Mouse (Mus musculus) hindbrain, embryonic 13.5 days (tissue): ENCODE data around the gene Ndufs7. TPM values are rescaled to one million over a fixed set of nuclear protein-coding genes. Genes with fewer than 3 reads are reported as not detected.
A peak's percentile ranks its signal among the peaks of the same experiment; 100 is the strongest.

Source experiments
- ATAC-seq: fragments of 200-750 bp; cut with Nextera tagmentation; 2 replicates; pipeline ENCODE4 v1.8.0; 2017; ENCODE audit warnings: moderate TSS enrichment; ENCODE audit not compliant: low FRiP score
- H3K27ac ChIP-seq: fragments of 300-500 bp; sonication (generic); 2 replicates; pipeline ENCODE4 v1.5.1; 2015; ENCODE audit warnings: inconsistent platforms, mild to moderate bottlenecking, moderate library complexity
- H3K27me3 ChIP-seq: fragments of 300-500 bp; sonication (generic); 2 replicates; pipeline ENCODE4 v1.6.1; 2015; ENCODE audit warnings: mild to moderate bottlenecking, inconsistent platforms
- H3K36me3 ChIP-seq: fragments of 300-500 bp; sonication (generic); 2 replicates; pipeline ENCODE4 v1.6.1; 2015; ENCODE audit warnings: mild to moderate bottlenecking, inconsistent platforms
- H3K4me1 ChIP-seq: fragments of 300-500 bp; sonication (generic); replicated peaks from 2 replicates; pipeline ENCODE4 v1.6.1; 2015; ENCODE audit warnings: inconsistent platforms
- H3K4me2 ChIP-seq: fragments of 300-500 bp; sonication (generic); 2 replicates; pipeline ENCODE4 v1.6.1; 2015; ENCODE audit warnings: inconsistent platforms, mild to moderate bottlenecking, moderate library complexity
- H3K4me3 ChIP-seq: fragments of 300-500 bp; sonication (generic); 2 replicates; pipeline ENCODE4 v1.5.1; 2015; ENCODE audit warnings: mild to moderate bottlenecking, inconsistent platforms
- H3K9ac ChIP-seq: fragments of 300-500 bp; sonication (generic); 2 replicates; pipeline ENCODE4 v1.6.1; 2015; ENCODE audit warnings: mild to moderate bottlenecking, inconsistent platforms
- H3K9me3 ChIP-seq: fragments of 300-500 bp; sonication (generic); 2 replicates; pipeline ENCODE4 v1.6.1; 2016; ENCODE audit warnings: inconsistent platforms
- WGBS: fragments of 180-500 bp; shearing (Covaris S2); methylation state at CpG from one replicate; pipeline ENCODE4 v1.1.7; 2015; 5-methylcytosine and 5-hydroxymethylcytosine counted together
- polyA plus RNA-seq: library from polyadenylated mRNA; unstranded; fragments of >200 nt; fragmentation: Nextera tagmentation; extraction: Ambion mirVana; gene quantifications from 2 replicates; pipeline ENCODE4 v1.2.1, GENCODE M21; 2015

Ndufs7 gene
- polyA plus RNA-seq, 1 experiment from 2014 or later, result 253 TPM

DNA sequence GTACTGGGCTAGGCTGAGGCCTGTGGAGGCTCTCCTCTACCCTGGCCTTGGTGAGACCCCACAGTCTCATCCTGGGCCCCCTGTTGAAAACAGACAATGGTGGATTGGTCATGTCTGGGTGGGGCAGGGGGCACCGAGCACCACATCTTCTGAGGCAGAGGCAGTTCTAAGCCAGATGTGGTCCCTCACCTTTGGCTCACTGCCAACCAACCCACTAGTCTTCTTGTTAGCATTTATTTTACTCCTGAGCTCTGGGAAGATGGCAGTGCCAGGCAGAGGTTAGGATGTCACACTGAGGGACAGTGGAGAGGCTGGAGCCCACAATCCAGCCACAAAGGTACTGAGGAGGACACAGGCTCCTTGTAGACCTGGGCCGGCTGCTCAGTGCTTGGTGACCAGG lies 9.0 kb downstream of the Ndufs7 start:
- H3K36me3 ChIP-seq, result peaks cover 62% of the 10 kb centered on the region
- no peaks in the 10 kb centered on the region for H3K27me3 ChIP-seq
- no peaks in the 10 kb centered on the region for H3K9me3 ChIP-seq
- WGBS, result 91% methylated on average over 2 of the region's 2 CpGs
- no peak overlapping the region for H3K4me2 ChIP-seq
- 0 out of 2 replicates have a peak overlapping the region, but pooled peaks have one; percentile 29 for H3K9ac ChIP-seq
- peaks cover 49% of the 10 kb centered on the region for H3K4me1 ChIP-seq
- no peak for ATAC-seq
- H3K27ac ChIP-seq, result no peak overlapping the region
- H3K4me3 ChIP-seq, result no peak overlapping the region

DNA sequence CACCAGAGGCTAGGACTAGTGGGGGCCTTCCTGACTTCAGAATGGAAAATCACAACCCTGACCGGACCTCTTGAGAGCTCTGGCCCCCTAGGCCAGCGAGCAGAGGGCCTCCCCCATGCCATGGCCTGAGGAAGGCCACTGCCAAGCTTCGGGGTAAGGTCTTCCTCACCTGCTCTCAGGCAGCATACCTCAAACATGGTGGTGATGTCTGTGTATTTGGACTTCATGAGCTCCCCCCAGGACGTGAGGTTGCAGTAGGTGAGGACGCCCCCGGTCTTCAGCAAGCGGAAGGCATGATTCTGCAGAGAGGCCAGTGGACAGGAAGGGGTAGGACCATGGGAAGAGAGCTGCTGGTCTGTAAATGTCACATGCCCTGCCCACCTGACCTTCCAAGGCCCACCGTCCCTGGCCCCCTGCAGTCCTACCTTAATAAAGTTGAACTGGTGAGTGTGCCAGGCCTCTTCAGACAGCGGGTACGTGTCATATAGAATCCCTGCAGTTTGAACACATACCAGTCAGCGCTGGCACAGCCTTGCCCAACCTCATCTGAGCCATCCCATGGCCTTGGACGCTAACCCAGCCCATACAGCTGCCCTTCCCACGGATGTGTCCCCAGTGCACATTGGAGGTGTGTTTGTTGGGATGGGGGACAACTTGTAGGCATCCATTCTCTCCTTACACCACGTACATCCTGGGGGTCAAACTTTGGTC lies 10.0 kb downstream of the Ndufs7 start:
- Histone ChIP-seq H3K4me2 (no peak overlapping the region), H3K36me3 (peaks cover 54% of the 10 kb centered on the region), H3K4me3 (no peak overlapping the region), H3K27ac (peak overlapping the region; percentile 89; the same call in 1 of the 2 replicates), H3K9me3 (no peaks in the 10 kb centered on the region), H3K27me3 (no peaks in the 10 kb centered on the region), H3K9ac (peak overlapping the region; percentile 78; the same call in 1 of the 2 replicates), H3K4me1 (peaks cover 49% of the 10 kb centered on the region)
- 92% methylated on average over 14 of the region's 14 CpGs for WGBS
- no peak for ATAC-seq

- no peak for ATAC-seq
- H3K27me3 ChIP-seq, result no peaks in the 10 kb centered on the region
- H3K4me2 ChIP-seq, result peak overlapping the region; percentile 72
- peak overlapping the region; percentile 89; the same call in 1 of the 2 replicates for H3K27ac ChIP-seq
- peak overlapping the region; percentile 78 for H3K9ac ChIP-seq
- peaks cover 48% of the 10 kb centered on the region for H3K36me3 ChIP-seq
- 76% methylated on average over 6 of the region's 6 CpGs for WGBS
- H3K4me3 ChIP-seq, result peak overlapping the region; percentile 45; the same call in 1 of the 2 replicates
- peaks cover 49% of the 10 kb centered on the region for H3K4me1 ChIP-seq
- H3K9me3 ChIP-seq, result no peaks in the 10 kb centered on the region
Measured at GRCm38 (mm10) chr10:80259463-80259805, 10.5 kb downstream of the Ndufs7 start.

DNA sequence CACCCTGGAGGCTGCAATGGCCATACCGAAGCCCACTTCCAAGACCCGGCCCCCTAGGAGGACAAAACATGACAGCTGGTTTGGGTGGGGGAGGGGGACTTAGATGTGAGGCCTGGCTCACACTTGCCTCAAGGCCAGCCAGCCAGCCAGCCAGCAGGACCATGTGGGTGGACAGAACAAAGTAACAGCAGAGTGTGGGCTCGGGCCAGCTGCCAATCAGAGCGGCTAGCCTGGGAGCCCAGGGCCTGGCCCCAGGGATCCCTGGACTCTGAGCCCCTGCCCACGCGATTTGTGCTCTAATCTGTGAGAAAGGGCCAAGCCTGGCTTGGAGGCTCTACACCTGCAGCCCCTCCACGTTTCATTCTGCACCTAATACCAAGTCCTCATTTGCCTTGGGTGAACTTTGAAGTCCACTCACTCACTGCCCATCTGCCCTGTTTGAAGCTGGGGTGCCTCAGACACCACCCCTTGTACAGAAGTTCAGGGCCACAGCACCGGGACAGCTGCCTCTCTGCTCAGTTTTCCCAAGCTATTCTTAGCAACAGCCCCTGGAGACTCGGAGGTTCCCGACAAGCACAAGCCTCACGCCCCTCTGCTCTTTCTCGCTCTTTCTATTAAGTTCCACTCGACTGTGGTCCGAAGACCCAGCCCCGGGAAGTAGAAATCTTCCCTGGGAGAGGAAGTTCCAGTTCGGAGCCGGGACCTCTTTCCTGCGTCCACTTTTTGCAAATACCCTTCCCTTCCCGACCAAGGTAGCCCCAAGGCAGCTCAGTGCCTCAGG lies 11.1 kb downstream of the Ndufs7 start:
- no peaks in the 10 kb centered on the region for H3K27me3 ChIP-seq
- H3K36me3 ChIP-seq, result peaks cover 42% of the 10 kb centered on the region
- H3K9ac ChIP-seq, result peak overlapping the region; percentile 78
- ATAC-seq, result no peak
- 4% methylated on average over 19 of the region's 19 CpGs for WGBS
- peak overlapping the region; percentile 89 for H3K27ac ChIP-seq
- H3K4me2 ChIP-seq, result peak overlapping the region; percentile 72
- H3K4me3 ChIP-seq, result peak overlapping the region; percentile 45
- H3K4me1 ChIP-seq, result peaks cover 49% of the 10 kb centered on the region
- H3K9me3 ChIP-seq, result no peaks in the 10 kb centered on the region

GRCm38 (mm10) chr10:80260642-80261584 lies 12.0 kb downstream of the Ndufs7 start, which contains the start of the genes Gamt and Dazap1:
Gamt (minus strand) TSS chr10:80261012.
Dazap1 (plus strand) TSS chr10:80261486.
- under 1% methylated on average over 49 of the region's 49 CpGs for WGBS
- no peaks in the 10 kb centered on the region for H3K9me3 ChIP-seq
- H3K9ac ChIP-seq, result peak within 1 kb of the TSS; percentile 78
- peak within 1 kb of the TSS; percentile 72 for H3K4me2 ChIP-seq
- peaks cover 50% of the 10 kb centered on the region for H3K4me1 ChIP-seq
- no peaks in the 10 kb centered on the region for H3K27me3 ChIP-seq
- H3K4me3 ChIP-seq, result peak within 1 kb of the TSS; percentile 45
- peak; percentile 78 for ATAC-seq
- peaks cover 33% of the 10 kb centered on the region for H3K36me3 ChIP-seq
- peak within 1 kb of the TSS; percentile 89 for H3K27ac ChIP-seq

DNA sequence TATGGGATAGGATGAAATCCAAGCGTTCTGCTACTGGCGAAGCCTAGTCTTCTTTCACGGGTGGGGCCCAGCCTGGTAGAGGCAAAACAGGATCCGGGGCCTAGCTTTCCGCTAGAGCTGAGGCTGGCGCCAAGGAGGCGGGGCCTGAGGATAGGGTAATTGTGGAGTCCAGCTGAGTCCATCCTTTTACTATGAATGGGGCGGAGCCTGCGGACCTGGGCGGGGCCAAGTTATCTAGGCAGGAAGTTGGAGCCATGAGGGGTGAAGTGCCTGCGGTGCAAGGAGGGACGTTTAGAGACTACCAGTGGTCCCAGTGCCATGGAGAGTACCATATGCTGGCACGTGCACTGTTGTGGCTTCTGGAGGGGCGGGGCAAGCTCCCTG lies 12.7 kb downstream of the Ndufs7 start:
- WGBS, result 2% methylated on average over 14 of the region's 14 CpGs
- no peaks in the 10 kb centered on the region for H3K9me3 ChIP-seq
- peak overlapping the region; percentile 89 for H3K27ac ChIP-seq
- ATAC-seq, result peak; percentile 34
- peak overlapping the region; percentile 78 for H3K9ac ChIP-seq
- H3K36me3 ChIP-seq, result peaks cover 27% of the 10 kb centered on the region
- H3K4me1 ChIP-seq, result peaks cover 50% of the 10 kb centered on the region
- H3K4me3 ChIP-seq, result peak overlapping the region; percentile 45
- peak overlapping the region; percentile 72 for H3K4me2 ChIP-seq
- H3K27me3 ChIP-seq, result no peaks in the 10 kb centered on the region

DNA sequence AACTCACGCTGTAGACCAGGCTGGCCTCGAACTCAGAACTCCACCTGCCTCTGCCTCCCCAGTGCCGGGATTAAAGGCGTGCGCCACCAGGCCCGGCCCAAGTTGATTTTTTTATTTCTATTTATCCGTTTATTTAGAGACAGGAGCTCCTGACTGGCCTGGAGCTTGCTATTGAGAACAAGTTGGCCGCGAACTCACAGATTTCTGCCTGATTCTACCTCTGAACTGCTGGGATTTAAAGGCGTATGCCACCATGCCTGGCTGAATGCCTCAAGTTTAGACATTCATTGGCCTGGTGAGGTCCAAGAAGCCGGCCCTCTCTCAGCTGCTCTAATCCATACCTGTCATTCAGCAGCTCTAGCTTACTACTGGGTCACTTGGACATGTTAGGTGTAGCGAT lies 13.2 kb downstream of the Ndufs7 start:
- Histone ChIP-seq H3K27me3 (no peaks in the 10 kb centered on the region), H3K27ac (peak overlapping the region; percentile 89; the same call in 1 of the 2 replicates), H3K9me3 (no peaks in the 10 kb centered on the region), H3K4me2 (peak overlapping the region; percentile 72), H3K9ac (peak overlapping the region; percentile 43; the same call in 1 of the 2 replicates), H3K4me1 (peaks cover 56% of the 10 kb centered on the region), H3K4me3 (no peak overlapping the region), H3K36me3 (peaks cover 21% of the 10 kb centered on the region)
- 79% methylated on average over 12 of the region's 12 CpGs for WGBS
- ATAC-seq, result no peak

- Histone ChIP-seq H3K36me3 (peaks cover 22% of the 10 kb centered on the region), H3K4me3 (no peak overlapping the region), H3K9me3 (no peaks in the 10 kb centered on the region), H3K27me3 (no peaks in the 10 kb centered on the region), H3K4me1 (peaks cover 63% of the 10 kb centered on the region), H3K27ac (no peak overlapping the region), H3K9ac (no peak overlapping the region), H3K4me2 (no peak overlapping the region)
- no peak for ATAC-seq
- WGBS, result 94% methylated on average over 10 of the region's 10 CpGs
Measured at GRCm38 (mm10) chr10:80262776-80263365, 13.9 kb downstream of the Ndufs7 start.

DNA sequence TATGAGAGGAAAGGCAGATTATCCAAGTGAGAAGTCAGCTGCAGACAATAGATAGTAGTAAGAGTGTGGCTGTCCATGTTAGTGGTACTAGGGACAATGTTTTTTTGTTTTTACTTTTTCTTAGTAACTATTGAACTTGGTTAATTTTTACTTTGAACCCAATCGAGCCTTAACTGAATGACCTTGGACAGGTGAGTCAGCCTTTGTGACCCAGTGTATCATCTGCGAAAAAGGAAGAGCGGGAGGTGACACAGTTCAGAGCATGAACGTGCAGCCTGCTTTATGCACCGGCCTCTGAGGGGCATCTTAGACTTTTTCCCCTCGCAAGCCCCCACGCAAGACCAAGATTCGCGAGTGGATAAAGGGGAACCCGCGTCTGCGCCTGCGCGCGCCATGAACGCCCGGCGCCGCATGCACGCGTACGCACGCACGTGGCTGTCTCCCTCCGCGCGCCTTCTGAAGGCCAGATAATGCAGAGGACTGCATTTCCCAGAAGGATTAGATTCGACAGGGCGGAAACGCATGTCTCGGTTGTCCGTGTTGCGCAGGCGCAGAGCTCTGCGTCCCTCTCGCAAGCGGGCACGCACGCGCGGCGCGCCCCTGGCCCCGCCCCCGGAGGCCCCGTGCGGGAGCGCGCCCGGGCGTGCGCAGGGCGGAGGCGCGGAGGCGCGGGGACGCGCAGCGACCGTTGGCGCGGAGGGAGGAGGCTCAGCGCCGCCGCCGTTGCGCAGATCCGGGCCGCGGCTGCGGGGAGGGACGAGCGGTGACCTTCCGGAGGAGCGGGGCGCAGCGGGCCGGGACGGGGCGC lies 15.6 kb downstream of the Ndufs7 start:
- 2% methylated on average over 77 of the region's 81 CpGs for WGBS
- Histone ChIP-seq H3K9ac (peak overlapping the region; percentile 91), H3K4me2 (peak overlapping the region; percentile 79), H3K9me3 (no peaks in the 10 kb centered on the region), H3K27me3 (no peaks in the 10 kb centered on the region), H3K4me1 (peaks cover 68% of the 10 kb centered on the region), H3K27ac (peak overlapping the region; percentile 80), H3K4me3 (peak overlapping the region; percentile 72), H3K36me3 (peaks cover 14% of the 10 kb centered on the region; the same call in 1 of the 2 replicates)
- ATAC-seq, result peak; percentile 79

- peak overlapping the region; percentile 72 for H3K4me3 ChIP-seq
- peak overlapping the region; percentile 80 for H3K27ac ChIP-seq
- no peaks in the 10 kb centered on the region for H3K9me3 ChIP-seq
- WGBS, result under 1% methylated on average over 18 of the region's 18 CpGs
- H3K4me2 ChIP-seq, result peak overlapping the region; percentile 79
- peaks cover 68% of the 10 kb centered on the region for H3K4me1 ChIP-seq
- peaks cover 16% of the 10 kb centered on the region; the same call in 1 of the 2 replicates for H3K36me3 ChIP-seq
- no peak for ATAC-seq
- H3K9ac ChIP-seq, result peak overlapping the region; percentile 91
- no peaks in the 10 kb centered on the region for H3K27me3 ChIP-seq
Measured at GRCm38 (mm10) chr10:80265149-80265486, 16.2 kb downstream of the Ndufs7 start.

DNA sequence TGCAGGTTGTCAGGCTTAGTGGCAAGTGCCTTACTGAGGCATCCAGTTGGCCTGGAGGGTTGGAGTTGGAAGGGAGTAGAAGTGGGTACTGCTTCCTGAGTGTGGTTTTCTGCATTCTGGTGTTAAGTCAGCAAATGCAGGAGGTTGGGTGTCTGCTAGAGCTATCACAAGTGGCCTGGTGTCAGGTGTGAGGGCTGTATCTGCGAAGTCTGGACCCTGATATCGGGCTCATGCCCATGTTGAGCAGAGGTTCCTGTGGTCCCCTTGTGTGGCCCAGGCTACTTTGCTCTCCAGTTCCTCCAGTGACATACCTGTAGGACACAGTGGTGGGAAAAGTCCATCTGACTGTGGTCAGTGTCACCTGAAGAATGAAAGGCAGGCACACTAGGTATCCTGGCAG lies 21.2 kb downstream of the Ndufs7 start:
- no peak for ATAC-seq
- Histone ChIP-seq H3K4me3 (no peak overlapping the region), H3K27ac (peak overlapping the region; percentile 55; the same call in 1 of the 2 replicates), H3K4me2 (no peak overlapping the region), H3K9ac (peak overlapping the region; percentile 58; the same call in 1 of the 2 replicates), H3K9me3 (no peaks in the 10 kb centered on the region), H3K4me1 (peaks cover 73% of the 10 kb centered on the region), H3K36me3 (peaks cover 46% of the 10 kb centered on the region), H3K27me3 (no peaks in the 10 kb centered on the region)
- 96% methylated on average over 2 of the region's 2 CpGs for WGBS
